Comparison of ENCODE assay signal across 8 mouse cellular contexts in the genomic region with DNA sequence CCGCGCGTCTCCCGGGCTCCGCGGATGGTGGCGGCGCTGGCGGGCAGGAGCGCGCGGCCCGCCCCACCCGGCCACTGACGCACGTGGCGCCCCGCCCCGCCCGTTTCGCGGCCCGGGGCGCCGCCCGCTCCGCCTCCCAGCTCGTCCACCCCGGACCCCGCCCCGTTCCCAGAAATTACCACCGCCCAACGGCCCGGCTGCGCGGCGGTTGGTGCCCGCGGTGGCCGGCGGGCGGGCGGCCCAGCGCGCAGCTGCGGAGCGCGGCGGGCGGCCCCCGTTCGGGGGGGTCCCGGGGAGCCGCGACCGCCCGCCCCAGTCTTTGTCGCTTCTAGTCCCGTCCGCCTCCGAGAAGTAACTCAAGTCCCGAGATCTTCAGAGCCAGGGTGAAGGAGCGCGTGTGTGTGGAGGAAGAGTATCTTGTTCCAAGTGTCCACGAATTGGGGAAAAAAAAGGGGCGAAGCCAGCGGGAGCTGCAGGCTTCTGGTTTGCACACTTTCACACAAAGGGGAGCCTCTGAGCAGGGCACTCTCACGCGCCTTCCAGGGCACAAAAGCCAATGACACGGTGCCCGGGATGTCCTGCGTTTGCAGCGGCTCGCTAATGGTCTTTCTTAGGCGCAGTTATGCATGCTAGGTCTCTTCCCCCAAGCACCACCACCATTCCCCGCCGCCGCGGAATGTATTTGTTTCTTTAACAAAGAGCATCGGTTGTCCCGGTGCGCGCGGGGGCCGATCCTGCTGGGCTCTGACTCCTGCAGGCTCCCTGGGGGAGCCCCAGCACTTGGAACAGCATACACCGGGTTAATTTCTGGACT. TPM values are rescaled to one million over a fixed set of nuclear protein-coding genes. Genes with fewer than 3 reads are reported as not detected.
A peak's percentile ranks its signal among the peaks of the same experiment; 100 is the strongest.
DNase-seq lines count a peak whose midpoint lies in the region; ATAC-seq and TF ChIP-seq lines count a peak whose summit lies in the region.

No protein-coding gene starts in this region.

- no peaks in the 10 kb centered on the region for H3K9me3 ChIP-seq in forebrain, embryonic 15.5 days
- no peaks in the 10 kb centered on the region for H3K9me3 ChIP-seq in lung, embryonic 14.5 days (ENCODE audit: low read depth, low read length)

- TF ChIP-seq CTCF in layer of hippocampus, adult 2 months (conservative IDR thresholded peaks at IDR 0.05) = no peak
- TF ChIP-seq CTCF in lung, embryonic 14.5 days (IDR thresholded peaks at IDR 0.05; ENCODE audit: low read depth) = 0 out of 2 replicates have a peak, but pooled peaks have one; percentile 3
- no peak for TF ChIP-seq CTCF in olfactory bulb, adult 2 months (IDR thresholded peaks at IDR 0.05; ENCODE audit: insufficient read depth, low read depth, low read length)

- H3K4me1 ChIP-seq in forebrain, embryonic 15.5 days = peaks cover 17% of the 10 kb centered on the region
- no peaks in the 10 kb centered on the region for H3K4me1 ChIP-seq in lung, embryonic 14.5 days (ENCODE audit: insufficient read depth)
- H3K4me1 ChIP-seq in olfactory bulb, adult 2 months (ENCODE audit: control insufficient read depth, insufficient read depth, low read length) = 0 out of 2 replicates have a peak, but pooled peaks cover 6% of the 10 kb centered on the region

- no peaks in the 10 kb centered on the region for H3K27me3 ChIP-seq in forebrain, embryonic 15.5 days
- no peaks in the 10 kb centered on the region for H3K27me3 ChIP-seq in lung, embryonic 14.5 days (ENCODE audit: insufficient read depth, low read length)

- H3K27ac ChIP-seq in forebrain, embryonic 15.5 days (replicated peaks) = peak overlapping the region; percentile 100
- peak overlapping the region; percentile 99 for H3K27ac ChIP-seq in layer of hippocampus, adult 2 months
- H3K27ac ChIP-seq in lung, embryonic 14.5 days (ENCODE audit: low read depth) = peak overlapping the region; percentile 97
- H3K27ac ChIP-seq in olfactory bulb, adult 2 months (ENCODE audit: insufficient read depth, low read depth, low read length) = peak overlapping the region; percentile 71

- peak overlapping the region; percentile 55 for H3K4me2 ChIP-seq in forebrain, embryonic 15.5 days (replicated peaks)
- peak overlapping the region; percentile 92 for H3K4me2 ChIP-seq in lung, embryonic 14.5 days

- TF ChIP-seq POLR2A in olfactory bulb, adult 2 months (IDR thresholded peaks at IDR 0.05; ENCODE audit: insufficient read depth, low read depth, low read length) = no peak

- DNase-seq in ES-CJ7 (ENCODE audit: low read depth, low spot score) = peak; percentile 74
- peak; percentile 85 for DNase-seq in cerebellum, adult 11 months
- peak; percentile 81 for DNase-seq in heart, postnatal 25 days (ENCODE audit: low spot score)
- peak; percentile 74 to 76 for DNase-seq in layer of hippocampus, adult 2 months (ENCODE audit: low spot score in 2 of 2)
- peak; percentile 90 for DNase-seq in lung, embryonic 14.5 days
- DNase-seq in thymus, adult 18-20 months = peak; percentile 61 to 63

- H3K4me3 ChIP-seq in forebrain, embryonic 15.5 days = peak overlapping the region; percentile 91
- H3K4me3 ChIP-seq in layer of hippocampus, adult 2 months = peak overlapping the region; percentile 70
- peak overlapping the region; percentile 96 for H3K4me3 ChIP-seq in lung, embryonic 14.5 days (ENCODE audit: low read depth, low read length)
- H3K4me3 ChIP-seq in olfactory bulb, adult 2 months (ENCODE audit: insufficient read depth, low read depth, low read length) = peak overlapping the region; percentile 74

- peak; percentile 81 for ATAC-seq in forebrain, embryonic 15.5 days (replicated peaks)
- ATAC-seq in lung, embryonic 14.5 days (ENCODE audit: insufficient read depth) = peak; percentile 86

- H3K9ac ChIP-seq in forebrain, embryonic 15.5 days (replicated peaks) = peak overlapping the region; percentile 94
- H3K9ac ChIP-seq in lung, embryonic 14.5 days = peak overlapping the region; percentile 92

- intact Hi-C loops in heart, postnatal 25 days (cut with DNase I) = loop anchor here (2.0 kb wide), 1 partner anchor 15 kb away; no protein-coding TSS in a partner anchor

- H3K36me3 ChIP-seq in forebrain, embryonic 15.5 days = no peaks in the 10 kb centered on the region
- H3K36me3 ChIP-seq in lung, embryonic 14.5 days (ENCODE audit: insufficient read depth) = no peaks in the 10 kb centered on the region

- under 1% methylated on average over 86 of the region's 86 CpGs for WGBS in forebrain, embryonic 15.5 days
- under 1% methylated on average over 85 of the region's 86 CpGs for WGBS in lung, embryonic 14.5 days
- WGBS in olfactory bulb, adult 2 months = under 1% methylated on average over 86 of the region's 86 CpGs

RNA-seq across cellular contexts. Expression of a gene that starts 1.0 kb away (rescaled TPM):
- 53.6 and 54.8 TPM in 2 replicates for polyA plus RNA-seq in forebrain, embryonic 15.5 days (2015; fragmentation: Nextera tagmentation; extraction: Ambion mirVana)
- total RNA-seq in heart, postnatal 25 days (2021) = 10 to 100 TPM; 55.6 to 65.7 TPM
- 10 to 100 TPM; 54.6 to 54.9 TPM for total RNA-seq in layer of hippocampus, adult 2 months (2021)
- 59.4 and 60.8 TPM in 2 replicates for polyA plus RNA-seq in lung, embryonic 14.5 days (2014; fragmentation: Nextera tagmentation; extraction: Ambion mirVana)
- polyA plus RNA-seq in olfactory bulb, adult 2 months (2012; ENCODE audit: insufficient read depth, insufficient read length, low replicate concordance, missing spikeins) = not detected in 2 replicates

RNA-seq across cellular contexts. Expression of a gene that starts 55.1 kb away (rescaled TPM):
- polyA plus RNA-seq in forebrain, embryonic 15.5 days (2015; fragmentation: Nextera tagmentation; extraction: Ambion mirVana) = 0.50 and 0.60 TPM in 2 replicates
- under 1 TPM; 0.23 to 0.31 TPM for total RNA-seq in heart, postnatal 25 days (2021)
- total RNA-seq in layer of hippocampus, adult 2 months (2021) = not detected
- 2.7 and 3.6 TPM in 2 replicates for polyA plus RNA-seq in lung, embryonic 14.5 days (2014; fragmentation: Nextera tagmentation; extraction: Ambion mirVana)
- polyA plus RNA-seq in olfactory bulb, adult 2 months (2012; ENCODE audit: insufficient read depth, insufficient read length, low replicate concordance, missing spikeins) = not detected in 2 replicates

Comparison
In these comparisons a context has a peak if more than half of its experiments do, and no peak if none do; other contexts are left out.
1. Peak in every context shown above with its lines: DNase-seq, ATAC-seq, H3K4me3 ChIP-seq and H3K27ac ChIP-seq.